Mouse (Mus musculus) neural tube, embryonic 14.5 days (tissue): ENCODE results near the gene Fam219a. TPM values are rescaled to one million over a fixed set of nuclear protein-coding genes. Genes with fewer than 3 reads are reported as not detected.

Experiments used
- ATAC-seq: fragments of 200-750 bp; cut with Nextera tagmentation; 2 replicates; pipeline ENCODE4 v1.8.0; 2017; ENCODE audit warnings: low read depth, mild to moderate bottlenecking, moderate TSS enrichment, moderate library complexity
- H3K27ac ChIP-seq: fragments of 300-500 bp; sonication (generic); 2 replicates; pipeline ENCODE4 v1.5.1; 2014; ENCODE audit warnings: low read depth, mild to moderate bottlenecking, control low read depth, low read length, moderate library complexity, mixed read lengths
- H3K27me3 ChIP-seq: fragments of 300-500 bp; sonication (generic); 2 replicates; pipeline ENCODE4 v1.6.1; 2014; ENCODE audit warnings: low read length; ENCODE audit not compliant: control insufficient read depth, insufficient read depth
- H3K36me3 ChIP-seq: fragments of 300-500 bp; sonication (generic); 2 replicates; pipeline ENCODE4 v1.6.1; 2014; ENCODE audit warnings: low read length, mixed read lengths; ENCODE audit not compliant: control insufficient read depth, insufficient read depth
- H3K4me1 ChIP-seq: fragments of 300-500 bp; sonication (generic); 2 replicates; pipeline ENCODE4 v1.6.1; 2014; ENCODE audit warnings: low read length; ENCODE audit not compliant: control insufficient read depth, insufficient read depth
- H3K4me2 ChIP-seq: fragments of 300-500 bp; sonication (generic); 2 replicates; pipeline ENCODE4 v1.6.1; 2014; ENCODE audit warnings: mild to moderate bottlenecking, low read depth, low read length, control low read depth
- H3K4me3 ChIP-seq: fragments of 300-500 bp; sonication (generic); 2 replicates; pipeline ENCODE4 v1.5.1; 2014; ENCODE audit warnings: low read depth, low read length, control low read depth, mixed read lengths
- H3K9ac ChIP-seq: fragments of 300-500 bp; sonication (generic); replicated peaks from 2 replicates; pipeline ENCODE4 v1.6.1; 2014; ENCODE audit warnings: low read depth, mild to moderate bottlenecking, control low read depth, low read length, mixed read lengths
- H3K9me3 ChIP-seq: fragments of 300-500 bp; sonication (generic); 2 replicates; pipeline ENCODE4 v1.6.1; 2016; ENCODE audit warnings: low read length; ENCODE audit not compliant: control insufficient read depth
- WGBS: fragments of 180-500 bp; shearing (Covaris S2); extraction: QIAGEN DNeasy Blood & Tissue Kit; methylation state at CpG from one replicate; pipeline ENCODE4 v1.1.7; 2014; 5-methylcytosine and 5-hydroxymethylcytosine counted together
- polyA plus RNA-seq: library from polyadenylated mRNA; unstranded; fragments of >200 nt; fragmentation: Nextera tagmentation; extraction: Ambion mirVana; gene quantifications from 2 replicates; pipeline ENCODE4 v1.2.1, GENCODE M21; 2014

Gene Fam219a
- polyA plus RNA-seq, 1 experiment from 2014 or later: 23.5 TPM

GRCm38 (mm10) chr4:41479456-41479804, 89.9 kb downstream of the Fam219a start:
- Histone ChIP-seq H3K4me2 (no peak overlapping the region), H3K36me3 (peaks cover 6% of the 10 kb centered on the region; the same call in 1 of the 2 replicates), H3K4me3 (no peak overlapping the region), H3K27ac (no peak overlapping the region), H3K4me1 (no peaks in the 10 kb centered on the region), H3K9me3 (no peaks in the 10 kb centered on the region), H3K27me3 (no peaks in the 10 kb centered on the region), H3K9ac (no peak overlapping the region)
- WGBS: 88% methylated on average over 1 of the region's 1 CpGs
- ATAC-seq: no peak

DNA sequence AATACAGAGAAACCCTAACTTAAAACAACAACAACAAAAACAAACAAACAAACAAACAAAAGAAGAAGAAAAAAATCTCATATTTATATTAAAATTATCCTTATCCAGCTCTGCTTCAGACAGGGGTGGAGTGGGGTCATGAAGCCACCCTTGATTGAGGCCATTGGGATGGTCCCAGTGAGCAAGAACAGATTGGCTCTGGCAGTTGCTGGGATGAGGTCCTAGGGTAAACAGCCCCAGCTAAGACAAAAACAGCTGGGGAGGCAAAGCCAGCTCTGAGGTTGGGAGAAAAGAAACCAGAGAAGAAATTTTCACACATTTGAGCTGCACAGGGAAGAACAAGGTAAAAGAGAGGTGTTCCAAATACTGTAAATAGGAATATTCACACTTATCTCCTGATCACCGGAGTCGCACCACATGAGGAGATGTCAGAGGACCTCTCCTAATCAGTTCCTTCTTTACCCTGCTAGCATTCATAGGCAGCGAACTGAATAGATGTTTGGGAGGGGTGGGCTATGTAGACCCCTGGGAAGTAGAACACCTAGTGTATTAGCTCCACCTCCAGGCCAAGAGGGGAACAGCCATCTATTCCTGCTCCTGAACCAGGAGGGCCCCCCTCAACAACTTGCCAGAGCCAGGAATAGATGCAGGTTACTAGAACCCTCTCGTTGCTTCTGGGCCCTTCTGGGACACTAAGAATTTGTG, 90.4 kb downstream of the Fam219a start:
- H3K9ac ChIP-seq: no peak overlapping the region
- no peak overlapping the region for H3K4me2 ChIP-seq
- H3K4me1 ChIP-seq: no peaks in the 10 kb centered on the region
- no peaks in the 10 kb centered on the region for H3K27me3 ChIP-seq
- WGBS: 71% methylated on average over 4 of the region's 4 CpGs
- no peak overlapping the region for H3K4me3 ChIP-seq
- H3K27ac ChIP-seq: no peak overlapping the region
- H3K9me3 ChIP-seq: no peaks in the 10 kb centered on the region
- ATAC-seq: no peak
- H3K36me3 ChIP-seq: peaks cover 6% of the 10 kb centered on the region; the same call in 1 of the 2 replicates

GRCm38 (mm10) chr4:41477648-41478160, 91.6 kb downstream of the Fam219a start:
- Histone ChIP-seq H3K36me3 (peaks cover 6% of the 10 kb centered on the region; the same call in 1 of the 2 replicates), H3K27me3 (no peaks in the 10 kb centered on the region), H3K4me3 (no peak overlapping the region), H3K4me1 (no peaks in the 10 kb centered on the region), H3K9me3 (no peaks in the 10 kb centered on the region), H3K27ac (no peak overlapping the region), H3K4me2 (no peak overlapping the region), H3K9ac (no peak overlapping the region)
- WGBS: 86% methylated on average over 9 of the region's 9 CpGs
- no peak for ATAC-seq

GRCm38 (mm10) chr4:41471384-41471689, 98.0 kb downstream of the Fam219a start:
- Histone ChIP-seq H3K27ac (no peak overlapping the region), H3K27me3 (no peaks in the 10 kb centered on the region), H3K4me2 (no peak overlapping the region), H3K36me3 (no peaks in the 10 kb centered on the region), H3K4me1 (peaks cover 6% of the 10 kb centered on the region; the same call in 1 of the 2 replicates), H3K9ac (no peak overlapping the region), H3K9me3 (no peaks in the 10 kb centered on the region), H3K4me3 (no peak overlapping the region)
- WGBS: 87% methylated on average over 1 of the region's 1 CpGs
- ATAC-seq: no peak

- Histone ChIP-seq H3K4me3 (no peak overlapping the region), H3K27me3 (no peaks in the 10 kb centered on the region), H3K36me3 (no peaks in the 10 kb centered on the region), H3K9ac (no peak overlapping the region), H3K4me1 (peaks cover 6% of the 10 kb centered on the region; the same call in 1 of the 2 replicates), H3K9me3 (no peaks in the 10 kb centered on the region), H3K4me2 (no peak overlapping the region), H3K27ac (no peak overlapping the region)
- peak; percentile 32; the same call in 1 of the 2 replicates for ATAC-seq
- WGBS: 24% methylated on average over 5 of the region's 5 CpGs
Measured at GRCm38 (mm10) chr4:41470684-41471383, 98.5 kb downstream of the Fam219a start.

DNA sequence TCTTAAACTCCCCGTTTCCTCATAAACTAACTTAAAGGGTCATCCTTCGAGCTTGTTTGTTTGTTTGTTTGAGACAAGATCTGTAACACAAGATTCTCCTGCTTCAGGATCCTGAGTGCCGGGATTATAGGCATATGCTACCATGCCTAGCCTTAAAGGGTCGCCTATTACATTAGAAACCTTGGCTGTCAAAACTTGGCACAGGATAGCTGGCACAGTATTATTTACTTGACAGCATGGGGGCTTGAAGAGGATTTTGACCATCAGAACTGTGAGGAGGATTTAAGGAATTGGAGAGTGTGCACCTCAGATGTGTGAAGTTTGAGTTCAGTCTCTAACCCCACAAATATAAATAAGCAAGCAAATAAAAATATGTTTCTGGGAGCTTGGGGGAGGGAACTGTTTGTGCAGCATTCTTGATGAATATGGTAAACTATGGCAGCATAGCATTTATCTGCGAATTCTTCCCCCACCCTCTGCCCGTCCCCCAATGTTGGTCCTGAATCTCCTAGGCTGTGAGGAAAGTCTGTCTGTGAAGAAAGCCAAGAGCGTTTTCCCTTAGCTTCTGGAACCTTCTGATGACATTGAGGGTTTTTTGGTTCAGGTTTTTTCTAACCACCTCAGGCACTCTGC, 99.2 kb downstream of the Fam219a start:
- 58% methylated on average over 7 of the region's 7 CpGs for WGBS
- H3K4me1 ChIP-seq: peaks cover 6% of the 10 kb centered on the region; the same call in 1 of the 2 replicates
- H3K36me3 ChIP-seq: no peaks in the 10 kb centered on the region
- no peaks in the 10 kb centered on the region for H3K9me3 ChIP-seq
- no peak overlapping the region for H3K9ac ChIP-seq
- no peak for ATAC-seq
- no peak overlapping the region for H3K4me2 ChIP-seq
- H3K4me3 ChIP-seq: no peak overlapping the region
- no peaks in the 10 kb centered on the region for H3K27me3 ChIP-seq
- no peak overlapping the region for H3K27ac ChIP-seq

DNA sequence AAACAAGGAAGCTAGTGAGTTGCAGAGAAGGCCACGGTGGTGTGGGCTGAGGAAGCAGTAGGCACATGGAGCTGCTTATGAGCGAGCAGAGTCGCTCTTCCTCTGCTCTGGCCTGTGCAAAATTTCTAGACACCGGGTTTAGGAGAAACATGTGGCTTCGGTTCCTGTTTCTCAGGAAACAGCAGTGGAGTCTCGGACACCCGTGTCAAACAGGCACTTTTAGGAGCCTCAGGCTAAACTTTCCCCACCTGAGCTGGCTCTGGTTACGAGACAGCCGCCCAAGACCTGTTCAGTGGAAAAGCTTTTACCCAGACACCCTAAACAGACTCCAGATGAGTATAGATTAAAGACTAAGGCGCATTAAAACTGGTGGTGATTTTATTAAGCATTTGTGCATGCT, 100.1 kb downstream of the Fam219a start:
- 75% methylated on average over 10 of the region's 10 CpGs for WGBS
- H3K9ac ChIP-seq: no peak overlapping the region
- ATAC-seq: no peak
- no peaks in the 10 kb centered on the region for H3K27me3 ChIP-seq
- no peak overlapping the region for H3K4me2 ChIP-seq
- no peaks in the 10 kb centered on the region for H3K36me3 ChIP-seq
- H3K27ac ChIP-seq: no peak overlapping the region
- no peak overlapping the region for H3K4me3 ChIP-seq
- peaks cover 6% of the 10 kb centered on the region; the same call in 1 of the 2 replicates for H3K4me1 ChIP-seq
- no peaks in the 10 kb centered on the region for H3K9me3 ChIP-seq

DNA sequence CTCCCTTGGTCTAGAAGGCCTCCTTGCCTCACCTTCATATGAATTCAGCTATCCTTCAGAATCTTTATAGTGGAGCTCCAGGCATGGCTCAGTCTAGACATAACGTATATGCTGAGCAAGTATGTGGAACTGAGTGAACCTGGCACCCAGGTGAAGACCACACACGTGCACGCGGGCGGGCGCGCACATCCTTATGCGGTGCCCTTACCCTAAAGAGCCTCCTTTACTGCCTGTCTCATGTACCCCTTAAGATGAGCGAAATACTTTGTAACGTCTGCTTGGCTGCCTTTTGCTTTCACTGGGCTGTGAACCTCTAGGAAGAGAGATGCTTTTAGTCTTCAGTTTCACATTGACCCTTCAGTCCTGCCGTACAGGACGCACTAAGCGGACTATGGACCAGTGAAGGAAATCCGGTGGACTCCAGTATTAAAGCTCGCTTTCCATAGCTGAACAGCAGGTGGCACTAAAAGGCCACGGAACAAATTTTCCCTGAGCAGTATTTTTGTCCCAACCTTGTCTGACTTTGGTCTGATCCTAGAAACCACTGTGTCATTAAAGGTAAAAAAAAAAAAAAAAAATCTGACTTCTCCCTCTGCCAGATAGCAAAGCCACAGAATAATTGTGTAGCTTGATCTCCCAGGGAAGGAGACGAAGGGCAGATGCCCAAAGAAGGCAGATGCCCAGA, 100.8 kb downstream of the Fam219a start:
- no peaks in the 10 kb centered on the region for H3K9me3 ChIP-seq
- H3K27ac ChIP-seq: no peak overlapping the region
- H3K4me3 ChIP-seq: no peak overlapping the region
- WGBS: 58% methylated on average over 17 of the region's 17 CpGs
- no peaks in the 10 kb centered on the region for H3K27me3 ChIP-seq
- no peak for ATAC-seq
- no peak overlapping the region for H3K4me2 ChIP-seq
- H3K9ac ChIP-seq: no peak overlapping the region
- no peaks in the 10 kb centered on the region for H3K36me3 ChIP-seq
- peaks cover 10% of the 10 kb centered on the region; the same call in 1 of the 2 replicates for H3K4me1 ChIP-seq
